Mouse (Mus musculus) ES-Bruce4 (cell line): ENCODE measurements at regions not wholly inside any gene's neighbourhood (a gene's known extent, or its start where the extent isn't known, plus 50 kb on each side); places are given as distances from the start of the nearest gene placed in this dataset.

ENCODE experiments used
- H3K27ac ChIP-seq: 2 replicates; pipeline ENCODE4 v1.5.1; 2012; ENCODE audit warnings: low read length, inconsistent platforms; ENCODE audit not compliant: insufficient read depth
- H3K27me3 ChIP-seq: 2 replicates; pipeline ENCODE4 v1.6.1; 2012; ENCODE audit warnings: mild to moderate bottlenecking, low read length, inconsistent platforms; ENCODE audit not compliant: control insufficient read depth, poor library complexity, insufficient read depth, severe bottlenecking
- H3K36me3 ChIP-seq: 2 replicates; pipeline ENCODE4 v1.6.1; 2012; ENCODE audit warnings: inconsistent platforms, mild to moderate bottlenecking, low read length, moderate library complexity; ENCODE audit not compliant: control insufficient read depth, poor library complexity, insufficient read depth, severe bottlenecking
- H3K4me1 ChIP-seq: one replicate; pipeline ENCODE4 v1.8.1; 2011; ENCODE audit warnings: low read length; ENCODE audit not compliant: control insufficient read depth, insufficient read depth
- H3K4me3 ChIP-seq: 2 replicates; pipeline ENCODE4 v1.5.1; 2011; ENCODE audit warnings: low read depth, mild to moderate bottlenecking, low read length
- H3K9ac ChIP-seq: 2 replicates; pipeline ENCODE4 v1.6.1; 2012; ENCODE audit warnings: low read depth, mild to moderate bottlenecking, inconsistent platforms; ENCODE audit not compliant: poor library complexity, severe bottlenecking
- H3K9me3 ChIP-seq: replicated peaks from 2 replicates; pipeline ENCODE4 v1.6.1; 2012; ENCODE audit warnings: mild to moderate bottlenecking, low read length, inconsistent platforms; ENCODE audit not compliant: control insufficient read depth, poor library complexity, insufficient read depth, severe bottlenecking
- CTCF ChIP-seq: IDR thresholded peaks from one replicate; pipeline ENCODE4 v1.8.1; 2011; ENCODE audit warnings: low read depth, low read length
- EP300 ChIP-seq: IDR thresholded peaks from 2 replicates; pipeline ENCODE4 v1.6.1; 2011; ENCODE audit warnings: low read depth, low read length; ENCODE audit not compliant: insufficient read depth
- POLR2A ChIP-seq: IDR thresholded peaks from one replicate; pipeline ENCODE4 v1.8.1; 2011; ENCODE audit warnings: low read length; ENCODE audit not compliant: insufficient read depth

GRCm38 (mm10) chr12:15586706-15587442 lies 229.8 kb downstream of the Trib2 start:
- H3K27ac ChIP-seq = no peak overlapping the region
- H3K4me1 ChIP-seq = no peaks in the 10 kb centered on the region
- H3K9me3 ChIP-seq = no peaks in the 10 kb centered on the region
- no peak overlapping the region for H3K4me3 ChIP-seq
- no peaks in the 10 kb centered on the region for H3K27me3 ChIP-seq
- no peaks in the 10 kb centered on the region for H3K36me3 ChIP-seq
- H3K9ac ChIP-seq = no peak overlapping the region
- TF ChIP-seq EP300 (no peak), POLR2A (no peak), CTCF (no peak)

GRCm38 (mm10) chr12:15585845-15586244 lies 230.9 kb downstream of the Trib2 start:
- no peak overlapping the region for H3K9ac ChIP-seq
- no peaks in the 10 kb centered on the region for H3K36me3 ChIP-seq
- no peak overlapping the region for H3K4me3 ChIP-seq
- no peaks in the 10 kb centered on the region for H3K9me3 ChIP-seq
- H3K4me1 ChIP-seq = no peaks in the 10 kb centered on the region
- TF ChIP-seq CTCF = no peak
- TF ChIP-seq EP300 = no peak
- H3K27ac ChIP-seq = no peak overlapping the region
- H3K27me3 ChIP-seq = no peaks in the 10 kb centered on the region

GRCm38 (mm10) chr12:15584721-15585120 lies 232.0 kb downstream of the Trib2 start:
- TF ChIP-seq POLR2A = no peak
- no peak for TF ChIP-seq CTCF
- no peak for TF ChIP-seq EP300

GRCm38 (mm10) chr12:15566785-15567109 lies 250.0 kb downstream of the Trib2 start:
- Histone ChIP-seq H3K27me3 (no peaks in the 10 kb centered on the region), H3K27ac (no peak overlapping the region), H3K9me3 (no peaks in the 10 kb centered on the region), H3K36me3 (no peaks in the 10 kb centered on the region), H3K9ac (no peak overlapping the region), H3K4me1 (no peaks in the 10 kb centered on the region), H3K4me3 (no peak overlapping the region)
- TF ChIP-seq POLR2A = no peak
- TF ChIP-seq CTCF = no peak
- no peak for TF ChIP-seq EP300

More at GRCm38 (mm10) chr12:15584721-15585120, 232.0 kb downstream of the Trib2 start:
- no peaks in the 10 kb centered on the region for H3K4me1 ChIP-seq
- H3K4me3 ChIP-seq = no peak overlapping the region
- no peaks in the 10 kb centered on the region for H3K27me3 ChIP-seq
- H3K9me3 ChIP-seq = no peaks in the 10 kb centered on the region
- no peaks in the 10 kb centered on the region for H3K36me3 ChIP-seq
- H3K27ac ChIP-seq = no peak overlapping the region
- no peak overlapping the region for H3K9ac ChIP-seq

GRCm38 (mm10) chr12:15565941-15566784 lies 250.6 kb downstream of the Trib2 start:
- H3K27me3 ChIP-seq = no peaks in the 10 kb centered on the region
- no peak overlapping the region for H3K27ac ChIP-seq
- H3K9me3 ChIP-seq = no peaks in the 10 kb centered on the region
- no peak overlapping the region for H3K4me3 ChIP-seq
- H3K9ac ChIP-seq = no peak overlapping the region
- H3K4me1 ChIP-seq = no peaks in the 10 kb centered on the region
- H3K36me3 ChIP-seq = no peaks in the 10 kb centered on the region
- no peak for TF ChIP-seq POLR2A
- TF ChIP-seq EP300 = no peak
- TF ChIP-seq CTCF = no peak

GRCm38 (mm10) chr12:15562826-15563225 lies 253.9 kb downstream of the Trib2 start:
- TF ChIP-seq CTCF = no peak
- TF ChIP-seq EP300 = no peak
- no peak for TF ChIP-seq POLR2A
- Histone ChIP-seq H3K4me1 (no peaks in the 10 kb centered on the region), H3K36me3 (no peaks in the 10 kb centered on the region), H3K27me3 (no peaks in the 10 kb centered on the region), H3K9ac (no peak overlapping the region), H3K4me3 (no peak overlapping the region), H3K27ac (no peak overlapping the region), H3K9me3 (no peaks in the 10 kb centered on the region)
